Mouse (Mus musculus) kidney, adult 2 months (tissue): ENCODE results near the gene Nup43. TPM values are rescaled to one million over a fixed set of nuclear protein-coding genes. Genes with fewer than 3 reads are reported as not detected.
A peak's percentile ranks its signal among the peaks of the same experiment; 100 is the strongest.

ENCODE experiments used
- DNase-seq: peaks from one replicate; pipeline ENCODE4 v3.0.0; 2021
- H3K27ac ChIP-seq: fragments of 200-500 bp; 2 replicates; pipeline ENCODE4 v1.5.1; 2012; ENCODE audit warnings: low read depth, low read length, control low read depth, inconsistent platforms; ENCODE audit not compliant: insufficient read depth
- H3K27me3 ChIP-seq: fragments of 200-500 bp; replicated peaks from 2 replicates; pipeline ENCODE4 v1.6.1; 2012; ENCODE audit warnings: mild to moderate bottlenecking, moderate library complexity, low read length, inconsistent platforms; ENCODE audit not compliant: control insufficient read depth, insufficient read depth
- H3K36me3 ChIP-seq: fragments of 200-500 bp; 2 replicates; pipeline ENCODE4 v1.6.1; 2012; ENCODE audit warnings: mild to moderate bottlenecking, moderate library complexity, low read length, inconsistent platforms; ENCODE audit not compliant: control insufficient read depth, insufficient read depth
- H3K4me1 ChIP-seq: fragments of 200-500 bp; 2 replicates; pipeline ENCODE4 v1.6.1; 2011; ENCODE audit warnings: low read length; ENCODE audit not compliant: control insufficient read depth, insufficient read depth
- H3K4me3 ChIP-seq: fragments of 200-500 bp; 2 replicates; pipeline ENCODE4 v1.5.1; 2011; ENCODE audit warnings: mild to moderate bottlenecking, low read depth, low read length, control low read depth; ENCODE audit not compliant: insufficient read depth
- CTCF ChIP-seq: fragments of 200-500 bp; conservative IDR thresholded peaks from 2 replicates; pipeline ENCODE4 v1.5.1; 2011; ENCODE audit warnings: low read depth, mild to moderate bottlenecking, control low read depth, low read length, moderate library complexity, mixed read lengths; ENCODE audit not compliant: insufficient read depth, insufficient read length
- POLR2A ChIP-seq: fragments of 200-500 bp; IDR thresholded peaks from one replicate; pipeline ENCODE4 v1.6.1; 2011; ENCODE audit warnings: low read depth, low read length, control low read depth
- WGBS: fragments of 180-500 bp; shearing (Covaris S2); methylation state at CpG from one replicate; pipeline ENCODE4 v1.1.7; 2018; 5-methylcytosine and 5-hydroxymethylcytosine counted together
- polyA plus RNA-seq: library from polyadenylated mRNA; depleted of rRNA; stranded (reverse); fragments of >200 nt; gene quantifications from 2 replicates; pipeline ENCODE4 v1.2.3, GENCODE M21; 2012; rRNA removed

The Nup43 gene
- polyA plus RNA-seq, 1 experiment = 7.6 TPM

- Histone ChIP-seq H3K4me3 (peak overlapping the region; percentile 93), H3K4me1 (peaks cover 3% of the 10 kb centered on the region; the same call in 1 of the 2 replicates), H3K27me3 (no peaks in the 10 kb centered on the region), H3K27ac (no peak overlapping the region), H3K36me3 (no peaks in the 10 kb centered on the region)
- no peak for TF ChIP-seq POLR2A
- TF ChIP-seq CTCF = no peak
- DNase-seq = no peak
- WGBS = 0% methylated on average over 8 of the region's 8 CpGs
These were observed 59.2 kb downstream of the Nup43 start for GRCm38 (mm10) chr10:7726501-7726812.

- Histone ChIP-seq H3K36me3 (no peaks in the 10 kb centered on the region), H3K4me3 (no peak overlapping the region), H3K4me1 (peaks cover 3% of the 10 kb centered on the region; the same call in 1 of the 2 replicates), H3K27ac (no peak overlapping the region), H3K27me3 (no peaks in the 10 kb centered on the region)
- 7% methylated on average over 3 of the region's 3 CpGs for WGBS
- no peak for TF ChIP-seq CTCF
- TF ChIP-seq POLR2A = no peak
- DNase-seq = no peak
These were observed 59.7 kb downstream of the Nup43 start for GRCm38 (mm10) chr10:7727011-7727410.

Other genes starting within 250 kb of the Nup43 start
- 0.07 and 0.23 TPM in 2 replicates for gene Ulbp1, start 193.9 kb upstream of the Nup43 start, polyA plus RNA-seq
- 7.7 and 14.1 TPM in 2 replicates for gene Lrp11, start 77.7 kb upstream of the Nup43 start, polyA plus RNA-seq
- gene Pcmt1, start 13.6 kb downstream of the Nup43 start, polyA plus RNA-seq = 34.6 and 38.4 TPM in 2 replicates
- 13.8 and 14.5 TPM in 2 replicates for gene Lats1, start 13.7 kb downstream of the Nup43 start, polyA plus RNA-seq
- 3.1 and 4.1 TPM in 2 replicates for gene Katna1, start 58.5 kb downstream of the Nup43 start, polyA plus RNA-seq
- gene Ginm1, start 125.3 kb downstream of the Nup43 start, polyA plus RNA-seq = 49.0 and 49.8 TPM in 2 replicates
- gene Ppil4, start 125.4 kb downstream of the Nup43 start, polyA plus RNA-seq = 4.1 and 6.2 TPM in 2 replicates
- gene Zc3h12d, start 165.0 kb downstream of the Nup43 start, polyA plus RNA-seq = 0.98 and 1.8 TPM in 2 replicates